Mouse (Mus musculus): ENCODE data around the gene Mecom.
A peak's percentile ranks its signal among the peaks of the same experiment; 100 is the strongest.
"Not testable (repeated sequence)": the region's sequence is repeated elsewhere in the genome, so short reads cannot be mapped to it uniquely, and the experiment has no call there.

Gene Mecom

GRCm38 (mm10) chr3:30253714-30254113 is 294.1 kb downstream of the Mecom start:
- no peak for ATAC-seq (ENCODE audit: low TSS enrichment)

- ATAC-seq (ENCODE audit: low TSS enrichment) = peak; percentile 57; the same call in 1 of the 2 replicates
These were observed 299.0 kb downstream of the Mecom start for GRCm38 (mm10) chr3:30248656-30249384.

- no peak for ATAC-seq (ENCODE audit: low TSS enrichment)
These were observed 300.6 kb downstream of the Mecom start for GRCm38 (mm10) chr3:30247256-30247655.

- no peak for ATAC-seq (ENCODE audit: low TSS enrichment)
These were observed 301.3 kb downstream of the Mecom start for GRCm38 (mm10) chr3:30246431-30247041.

GRCm38 (mm10) chr3:30245950-30246349 is 301.9 kb downstream of the Mecom start:
- no peak for ATAC-seq (ENCODE audit: low TSS enrichment)

- no peak for ATAC-seq (ENCODE audit: low TSS enrichment)
These were observed 303.4 kb downstream of the Mecom start for GRCm38 (mm10) chr3:30244401-30244871.

GRCm38 (mm10) chr3:30243776-30244275 is 304.0 kb downstream of the Mecom start:
- no peak for ATAC-seq (ENCODE audit: low TSS enrichment)

GRCm38 (mm10) chr3:30239416-30239815 is 308.4 kb downstream of the Mecom start:
- ATAC-seq (ENCODE audit: low TSS enrichment) = no peak

GRCm38 (mm10) chr3:30237493-30237892 is 310.3 kb downstream of the Mecom start:
- no peak for ATAC-seq (ENCODE audit: low TSS enrichment)

GRCm38 (mm10) chr3:30234018-30234417 is 313.8 kb downstream of the Mecom start:
- no peak for ATAC-seq (ENCODE audit: low TSS enrichment)

- ATAC-seq (ENCODE audit: low TSS enrichment) = no peak
These were observed 319.7 kb downstream of the Mecom start for GRCm38 (mm10) chr3:30227964-30228670.

- ATAC-seq (ENCODE audit: low TSS enrichment) = no peak
These were observed 320.9 kb downstream of the Mecom start for GRCm38 (mm10) chr3:30226928-30227370.

- not testable (repeated sequence) for ATAC-seq (ENCODE audit: low TSS enrichment)
These were observed 322.6 kb downstream of the Mecom start for GRCm38 (mm10) chr3:30225200-30225599.

- ATAC-seq (ENCODE audit: low TSS enrichment) = no peak
These were observed 327.0 kb downstream of the Mecom start for GRCm38 (mm10) chr3:30220701-30221412.

- no peak for ATAC-seq (ENCODE audit: low TSS enrichment)
These were observed 327.9 kb downstream of the Mecom start for GRCm38 (mm10) chr3:30219891-30220290.

GRCm38 (mm10) chr3:30219190-30219884 is 328.5 kb downstream of the Mecom start:
- no peak for ATAC-seq (ENCODE audit: low TSS enrichment)

GRCm38 (mm10) chr3:30214607-30215006 is 333.2 kb downstream of the Mecom start:
- no peak for ATAC-seq (ENCODE audit: low TSS enrichment)

- ATAC-seq (ENCODE audit: low TSS enrichment) = no peak
These were observed 334.2 kb downstream of the Mecom start for GRCm38 (mm10) chr3:30213540-30214170.

GRCm38 (mm10) chr3:30212802-30213201 is 335.0 kb downstream of the Mecom start:
- ATAC-seq (ENCODE audit: low TSS enrichment) = no peak

GRCm38 (mm10) chr3:30209131-30209530 is 338.7 kb downstream of the Mecom start:
- ATAC-seq (ENCODE audit: low TSS enrichment) = no peak

GRCm38 (mm10) chr3:30207886-30208285 is 339.9 kb downstream of the Mecom start:
- ATAC-seq (ENCODE audit: low TSS enrichment) = no peak
